In the genomic region with DNA sequence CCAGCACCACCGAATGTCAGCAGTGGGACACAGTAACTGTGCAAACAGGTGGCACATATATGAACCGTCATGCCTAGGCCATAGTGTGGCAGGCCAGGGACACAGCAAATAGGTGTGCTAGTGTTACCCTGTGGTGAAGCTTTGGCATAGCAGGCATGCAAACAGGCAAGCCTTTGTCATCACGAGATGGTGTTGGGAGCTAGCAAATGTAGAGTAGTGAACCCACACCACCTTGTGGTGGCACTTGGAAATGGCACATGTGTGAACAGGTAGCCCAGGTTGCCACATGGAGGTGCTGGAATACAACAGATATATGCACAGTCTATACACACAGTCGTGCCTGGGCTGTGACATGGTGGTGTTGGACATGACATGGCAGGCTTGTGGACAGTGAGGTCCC, we compare ENCODE assay signal across 8 mouse cellular contexts. TPM values are rescaled to one million over a fixed set of nuclear protein-coding genes. Genes with fewer than 3 reads are reported as not detected.
DNase-seq lines count a peak whose midpoint lies in the region; ATAC-seq lines count a peak whose summit lies in the region.

No protein-coding gene starts in this region.

- H3K27me3 ChIP-seq in intestine, embryonic 14.5 days (replicated peaks; ENCODE audit: control insufficient read depth, insufficient read depth, low read length): no peaks in the 10 kb centered on the region

- no peaks in the 10 kb centered on the region for H3K9me3 ChIP-seq in intestine, embryonic 14.5 days (ENCODE audit: control insufficient read depth, low read length)

- no peak overlapping the region for H3K4me2 ChIP-seq in intestine, embryonic 14.5 days (ENCODE audit: low read length)

- no peaks in the 10 kb centered on the region for H3K36me3 ChIP-seq in intestine, embryonic 14.5 days (ENCODE audit: control insufficient read depth, insufficient read depth, low read length)

- H3K9ac ChIP-seq in intestine, embryonic 14.5 days (ENCODE audit: low read length): no peak overlapping the region

- H3K4me3 ChIP-seq in intestine, embryonic 14.5 days (ENCODE audit: low read depth, low read length): no peak overlapping the region

- DNase-seq in R1 (ENCODE audit: low read depth, low spot score): peak; percentile 86
- peak; percentile 54 for DNase-seq in cerebellum, adult 9-11 months
- DNase-seq in frontal cortex, postnatal 25 days (ENCODE audit: low spot score in 2 of 2): peak; percentile 83 to 88
- DNase-seq in intestine, embryonic 14.5 days (ENCODE audit: low spot score): peak; percentile 89
- peak; percentile 39 to 91 for DNase-seq in left cerebral cortex, adult 9 months (ENCODE audit: low spot score in 2 of 2)
- DNase-seq in mesoderm, embryonic 11.5 days (ENCODE audit: low read depth, low spot score): peak; percentile 86
- DNase-seq in right cerebral cortex, postnatal 14 days: peak; percentile 88
- peak; percentile 70 to 80 for DNase-seq in urinary bladder, postnatal 36 days (ENCODE audit: low spot score in 2 of 2)

- peak; percentile 37 for ATAC-seq in intestine, embryonic 14.5 days (replicated peaks; ENCODE audit: low FRiP score, low TSS enrichment, low read depth)

- WGBS in intestine, embryonic 14.5 days: 31% methylated on average over 4 of the region's 4 CpGs

- no peaks in the 10 kb centered on the region; the same call in 1 of the 2 replicates for H3K4me1 ChIP-seq in intestine, embryonic 14.5 days (replicated peaks; ENCODE audit: control insufficient read depth, insufficient read depth, low read length)

- H3K27ac ChIP-seq in intestine, embryonic 14.5 days (ENCODE audit: low read depth): no peak overlapping the region

RNA-seq across cellular contexts. Expression of gene P4ha1, which starts 30.5 kb away (rescaled TPM):
- 65.2 and 70.5 TPM in 2 replicates for polyA plus RNA-seq in intestine, embryonic 14.5 days (2014; fragmentation: Nextera tagmentation; extraction: Ambion mirVana)
